Mouse (Mus musculus) forebrain, embryonic 11.5 days (tissue): ENCODE measurements around the gene Vcl. TPM values are rescaled to one million over a fixed set of nuclear protein-coding genes. Genes with fewer than 3 reads are reported as not detected.
A peak's percentile ranks its signal among the peaks of the same experiment; 100 is the strongest.

Experiments used
- ATAC-seq: fragments of 200-750 bp; cut with Nextera tagmentation; replicated peaks from 2 replicates; pipeline ENCODE4 v1.8.0; 2017; ENCODE audit warnings: moderate TSS enrichment; ENCODE audit not compliant: low FRiP score
- DNase-seq: peaks from one replicate; pipeline ENCODE4 v3.0.0-alpha.2; 2017; ENCODE audit warnings: low spot score
- H3K27ac ChIP-seq: fragments of 300-500 bp; sonication (generic); 2 replicates; pipeline ENCODE4 v1.5.1; 2014; ENCODE audit warnings: low read depth, low read length
- H3K27me3 ChIP-seq: fragments of 300-500 bp; sonication (generic); 2 replicates; pipeline ENCODE4 v1.6.1; 2014; ENCODE audit warnings: mild to moderate bottlenecking, low read length, mixed read lengths; ENCODE audit not compliant: control insufficient read depth, insufficient read depth
- H3K36me3 ChIP-seq: fragments of 300-500 bp; sonication (generic); 2 replicates; pipeline ENCODE4 v1.6.1; 2014; ENCODE audit warnings: mild to moderate bottlenecking, low read length, moderate library complexity, mixed read lengths; ENCODE audit not compliant: control insufficient read depth, insufficient read depth
- H3K4me1 ChIP-seq: fragments of 300-500 bp; sonication (generic); replicated peaks from 2 replicates; pipeline ENCODE4 v1.6.1; 2014; ENCODE audit warnings: low read length, mixed read lengths; ENCODE audit not compliant: control insufficient read depth, insufficient read depth
- H3K4me2 ChIP-seq: fragments of 300-500 bp; sonication (generic); 2 replicates; pipeline ENCODE4 v1.6.1; 2014; ENCODE audit warnings: low read depth, mild to moderate bottlenecking, low read length, moderate library complexity, mixed read lengths; ENCODE audit not compliant: severe bottlenecking
- H3K4me3 ChIP-seq: fragments of 300-500 bp; sonication (generic); 2 replicates; pipeline ENCODE4 v1.5.1; 2014; ENCODE audit warnings: low read depth, low read length
- H3K9ac ChIP-seq: fragments of 300-500 bp; sonication (generic); 2 replicates; pipeline ENCODE4 v1.6.1; 2014; ENCODE audit warnings: low read length
- H3K9me3 ChIP-seq: fragments of 300-500 bp; sonication (generic); 2 replicates; pipeline ENCODE4 v1.6.1; 2016; ENCODE audit warnings: low read length, mixed read lengths; ENCODE audit not compliant: control insufficient read depth
- WGBS: fragments of 180-500 bp; shearing (Covaris S2); extraction: QIAGEN DNeasy Blood & Tissue Kit; methylation state at CpG from one replicate; pipeline ENCODE4 v1.1.7; 2014; 5-methylcytosine and 5-hydroxymethylcytosine counted together
- polyA plus RNA-seq: library from polyadenylated mRNA; unstranded; fragments of >200 nt; fragmentation: Nextera tagmentation; extraction: Ambion mirVana; gene quantifications from 2 replicates; pipeline ENCODE4 v1.2.1, GENCODE M21; 2014

Gene Vcl
- polyA plus RNA-seq, 1 experiment from 2014 or later, result 30.2 TPM

DNA sequence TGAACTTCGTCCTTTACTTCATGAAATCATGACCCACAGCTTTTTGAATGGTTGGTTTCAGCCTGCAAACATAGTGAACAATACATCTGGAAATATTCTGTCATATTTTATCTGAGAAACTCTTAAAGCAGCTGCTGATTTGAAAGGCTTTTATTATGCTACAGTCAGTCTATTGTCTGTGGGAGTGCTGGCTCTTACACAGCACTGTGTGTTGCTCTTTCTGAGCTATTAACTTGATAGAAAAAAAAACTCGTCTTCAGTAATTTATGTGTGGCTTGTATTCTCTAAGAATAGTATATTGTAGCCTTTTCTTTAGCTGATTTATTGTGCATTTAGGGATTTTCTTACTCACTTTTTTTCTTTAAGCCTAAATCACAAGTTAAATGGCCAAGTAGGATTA, 35.1 kb downstream of the Vcl start:
- Histone ChIP-seq H3K4me3 (no peak overlapping the region), H3K36me3 (no peaks in the 10 kb centered on the region), H3K27me3 (no peaks in the 10 kb centered on the region), H3K9me3 (no peaks in the 10 kb centered on the region), H3K27ac (no peak overlapping the region), H3K4me1 (no peaks in the 10 kb centered on the region), H3K4me2 (no peak overlapping the region), H3K9ac (no peak overlapping the region)
- DNase-seq (no peak), ATAC-seq (no peak)
- 69% methylated on average over 2 of the region's 2 CpGs for WGBS

DNA sequence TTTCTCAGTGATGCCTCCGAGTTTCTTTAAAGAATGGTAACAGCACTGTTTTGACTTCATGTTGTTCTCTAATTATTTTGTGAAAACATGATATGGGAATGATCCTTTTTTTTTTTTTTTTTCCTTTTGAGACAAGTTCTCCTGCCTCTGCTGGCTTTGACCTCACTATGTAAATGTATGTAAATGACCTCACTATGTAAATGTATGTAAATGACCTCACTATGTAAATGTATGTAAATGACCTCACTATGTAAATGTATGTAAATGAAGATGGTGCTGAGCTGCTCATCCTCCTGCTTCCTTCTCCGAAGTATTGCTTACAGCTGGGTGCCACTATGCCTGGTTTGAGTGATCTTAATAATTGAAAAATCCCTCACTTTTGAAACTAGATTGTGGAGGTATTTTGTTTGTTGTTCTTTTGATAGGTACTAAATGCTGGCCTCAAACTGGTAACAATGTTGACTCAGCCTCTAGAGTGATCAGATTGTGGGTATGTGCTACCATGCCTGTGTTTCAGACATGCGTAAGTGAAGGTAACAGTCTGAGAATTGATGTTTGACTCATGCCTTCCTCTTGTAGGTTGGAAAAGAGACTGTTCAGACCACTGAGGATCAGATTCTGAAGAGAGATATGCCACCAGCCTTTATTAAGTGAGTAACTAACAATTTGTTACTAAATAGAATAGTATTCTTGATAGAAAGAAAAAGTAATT, 37.9 kb downstream of the Vcl start:
- Histone ChIP-seq H3K27me3 (no peaks in the 10 kb centered on the region), H3K27ac (no peak overlapping the region), H3K4me2 (no peak overlapping the region), H3K9me3 (no peaks in the 10 kb centered on the region), H3K9ac (no peak overlapping the region), H3K36me3 (no peaks in the 10 kb centered on the region), H3K4me3 (no peak overlapping the region), H3K4me1 (no peaks in the 10 kb centered on the region)
- WGBS, result 75% methylated on average over 3 of the region's 3 CpGs
- DNase-seq (no peak), ATAC-seq (peak; percentile 85)

DNA sequence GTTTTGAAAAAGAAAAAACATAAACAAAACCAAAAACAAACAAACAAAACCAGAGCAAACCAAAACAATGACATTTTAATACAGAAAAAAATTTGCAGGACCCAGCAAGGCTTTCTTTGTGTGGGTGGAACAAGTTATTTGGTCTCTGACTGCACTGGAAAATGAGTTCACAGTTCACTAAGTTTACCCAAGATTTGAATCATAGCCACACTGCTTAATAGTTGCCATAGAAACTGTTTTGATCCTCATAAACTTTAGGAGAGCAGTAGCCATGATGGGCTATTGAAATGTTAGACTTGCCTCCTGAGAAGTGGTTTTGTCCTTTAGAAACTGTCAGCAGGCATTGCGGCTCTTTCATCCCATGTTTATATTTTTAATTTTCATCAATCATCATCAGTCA, 39.9 kb downstream of the Vcl start:
- H3K36me3 ChIP-seq, result no peaks in the 10 kb centered on the region
- ATAC-seq, result no peak
- no peaks in the 10 kb centered on the region for H3K9me3 ChIP-seq
- no peak overlapping the region for H3K4me2 ChIP-seq
- H3K4me3 ChIP-seq, result no peak overlapping the region
- WGBS, result 60% methylated on average over 1 of the region's 1 CpGs
- no peak overlapping the region for H3K27ac ChIP-seq
- no peaks in the 10 kb centered on the region for H3K27me3 ChIP-seq
- H3K9ac ChIP-seq, result no peak overlapping the region
- no peaks in the 10 kb centered on the region for H3K4me1 ChIP-seq
- DNase-seq, result no peak

DNA sequence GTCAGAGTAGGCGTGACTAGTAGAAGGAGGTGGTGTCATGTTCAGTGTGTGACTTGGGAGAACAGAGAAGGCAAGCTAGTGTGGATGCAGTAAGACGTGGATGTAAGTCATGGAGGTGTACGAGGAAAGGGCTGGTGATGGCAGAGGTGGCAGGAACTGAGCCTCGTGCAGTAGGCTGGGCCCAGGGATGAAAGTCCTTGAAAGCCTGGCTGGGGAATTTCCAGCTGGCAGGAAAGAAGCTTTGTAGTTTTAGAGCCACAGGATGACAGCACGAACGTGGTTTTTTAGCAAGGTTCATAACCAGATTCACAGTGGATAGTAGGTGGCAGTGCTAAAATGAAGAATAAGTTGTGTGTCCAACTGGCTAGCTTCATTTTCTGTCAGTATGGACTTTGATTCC, 41.2 kb downstream of the Vcl start:
- Histone ChIP-seq H3K4me1 (no peaks in the 10 kb centered on the region), H3K9me3 (no peaks in the 10 kb centered on the region), H3K36me3 (no peaks in the 10 kb centered on the region), H3K9ac (no peak overlapping the region), H3K4me2 (no peak overlapping the region), H3K27ac (no peak overlapping the region), H3K4me3 (no peak overlapping the region), H3K27me3 (no peaks in the 10 kb centered on the region)
- WGBS, result 60% methylated on average over 6 of the region's 6 CpGs
- ATAC-seq, result no peak
- no peak for DNase-seq

DNA sequence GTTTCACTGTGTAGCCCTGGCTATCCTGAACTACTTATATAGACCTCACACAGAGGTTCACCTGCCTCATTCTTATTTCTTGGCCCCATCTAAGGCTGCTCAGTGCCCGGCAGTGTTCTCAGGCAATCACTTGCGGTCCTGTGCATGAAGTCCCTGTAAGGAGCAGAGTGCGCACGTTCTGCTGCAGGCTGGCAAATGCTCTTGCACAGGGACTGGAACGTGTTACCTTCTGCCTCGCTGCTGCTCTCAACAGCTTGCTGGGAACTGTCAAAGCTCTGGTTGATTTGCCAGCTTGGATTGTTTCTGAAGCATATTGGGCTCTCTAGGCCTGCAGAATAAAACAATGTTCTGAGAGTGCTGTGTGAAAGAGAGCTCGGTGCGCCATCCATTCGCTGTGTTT, 41.7 kb downstream of the Vcl start:
- H3K27ac ChIP-seq, result no peak overlapping the region
- no peak overlapping the region for H3K9ac ChIP-seq
- no peak overlapping the region for H3K4me3 ChIP-seq
- no peaks in the 10 kb centered on the region for H3K9me3 ChIP-seq
- H3K4me2 ChIP-seq, result no peak overlapping the region
- 83% methylated on average over 9 of the region's 9 CpGs for WGBS
- no peaks in the 10 kb centered on the region for H3K36me3 ChIP-seq
- no peaks in the 10 kb centered on the region for H3K27me3 ChIP-seq
- DNase-seq (peak; percentile 49), ATAC-seq (no peak)
- H3K4me1 ChIP-seq, result no peaks in the 10 kb centered on the region

DNA sequence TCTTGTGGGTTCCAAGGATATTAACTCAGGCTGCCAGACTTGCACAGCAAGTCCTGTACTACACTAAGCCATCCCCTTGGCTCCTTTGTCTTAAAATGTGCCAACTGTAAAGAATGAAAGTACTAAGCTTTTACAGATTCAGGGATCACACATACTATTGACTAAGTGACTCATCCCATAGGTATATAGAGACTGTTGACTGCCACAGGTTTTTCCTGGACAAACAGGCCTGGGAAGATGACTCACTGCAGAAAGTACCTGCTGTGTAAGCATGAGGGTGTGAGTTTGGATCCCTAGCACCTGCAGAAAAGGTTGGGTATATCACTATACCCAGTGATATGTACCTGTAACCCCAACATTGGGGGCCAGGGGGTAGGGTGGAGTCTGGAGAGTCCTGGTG, 44.6 kb downstream of the Vcl start:
- Histone ChIP-seq H3K4me3 (no peak overlapping the region), H3K9ac (no peak overlapping the region), H3K4me1 (no peaks in the 10 kb centered on the region), H3K36me3 (no peaks in the 10 kb centered on the region), H3K27me3 (no peaks in the 10 kb centered on the region), H3K9me3 (no peaks in the 10 kb centered on the region), H3K27ac (no peak overlapping the region), H3K4me2 (no peak overlapping the region)
- ATAC-seq (no peak), DNase-seq (no peak)

DNA sequence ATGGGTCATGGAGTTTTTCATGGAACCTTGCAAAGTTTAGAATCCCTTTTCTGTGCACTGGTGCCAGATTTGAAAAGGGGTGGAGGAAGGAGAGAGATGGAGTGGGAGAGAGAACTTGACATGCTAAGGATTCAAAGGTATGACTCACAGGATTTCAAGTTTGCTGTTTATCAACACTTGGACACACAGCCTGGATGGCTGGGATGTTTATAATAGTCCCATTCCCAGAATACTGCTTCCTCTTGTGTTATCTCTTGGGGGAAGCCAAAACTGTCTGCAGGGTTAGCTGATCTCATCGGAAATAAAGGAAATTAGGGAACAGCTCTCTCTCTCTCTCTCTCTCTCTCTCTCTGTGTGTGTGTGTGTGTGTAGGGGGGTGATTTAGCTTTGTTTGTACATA, 47.5 kb downstream of the Vcl start:
- no peak overlapping the region for H3K4me2 ChIP-seq
- no peaks in the 10 kb centered on the region for H3K27me3 ChIP-seq
- no peak overlapping the region for H3K27ac ChIP-seq
- H3K9ac ChIP-seq, result no peak overlapping the region
- 85% methylated on average over 1 of the region's 1 CpGs for WGBS
- no peaks in the 10 kb centered on the region for H3K9me3 ChIP-seq
- ATAC-seq (no peak), DNase-seq (no peak)
- H3K36me3 ChIP-seq, result no peaks in the 10 kb centered on the region
- H3K4me1 ChIP-seq, result no peaks in the 10 kb centered on the region
- H3K4me3 ChIP-seq, result no peak overlapping the region

DNA sequence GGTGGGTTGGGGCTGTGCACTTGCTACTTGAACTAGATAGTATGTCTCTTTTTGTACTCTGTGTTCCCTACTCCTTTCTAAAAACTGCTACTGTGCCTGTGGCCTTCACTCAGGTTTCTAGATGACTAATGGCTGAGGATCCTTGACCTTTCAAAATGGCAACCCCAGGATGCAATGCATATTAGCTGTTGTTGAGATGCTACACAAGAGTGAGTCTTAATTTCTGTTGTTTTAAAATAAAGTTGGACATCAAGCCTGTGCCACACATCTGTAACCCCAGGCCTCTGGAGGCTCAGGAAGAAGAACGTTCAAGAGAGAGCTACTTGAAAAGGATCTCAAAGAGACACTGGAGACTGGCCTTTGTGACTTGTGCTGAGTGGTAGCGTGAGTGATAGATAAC, 48.5 kb downstream of the Vcl start:
- H3K4me3 ChIP-seq, result no peak overlapping the region
- H3K9me3 ChIP-seq, result no peaks in the 10 kb centered on the region
- DNase-seq, result no peak
- H3K27ac ChIP-seq, result no peak overlapping the region
- H3K4me2 ChIP-seq, result no peak overlapping the region
- ATAC-seq, result no peak
- WGBS, result 93% methylated on average over 2 of the region's 2 CpGs
- H3K27me3 ChIP-seq, result no peaks in the 10 kb centered on the region
- H3K9ac ChIP-seq, result no peak overlapping the region
- H3K36me3 ChIP-seq, result no peaks in the 10 kb centered on the region
- no peaks in the 10 kb centered on the region for H3K4me1 ChIP-seq

DNA sequence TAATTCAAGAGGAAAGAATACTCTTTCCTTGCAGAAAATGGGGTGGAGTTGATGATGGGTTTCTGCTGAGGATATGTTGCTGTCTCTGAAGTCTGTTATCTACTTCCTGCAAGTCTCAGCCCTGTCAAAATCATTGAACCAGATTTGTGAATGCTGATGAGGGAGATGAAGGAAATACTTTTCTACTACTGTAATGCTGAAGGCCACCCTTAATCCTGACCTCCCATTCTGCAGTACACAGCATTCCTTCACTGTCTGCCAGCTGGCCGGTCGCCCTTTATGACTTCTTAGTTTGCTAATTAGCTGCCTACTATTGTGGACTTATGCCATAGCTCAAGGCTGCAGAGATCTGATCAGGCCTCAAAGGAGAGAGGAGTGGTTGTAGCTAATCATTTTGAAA, 54.6 kb downstream of the Vcl start:
- no peak for DNase-seq
- WGBS, result 44% methylated on average over 2 of the region's 2 CpGs
- H3K4me1 ChIP-seq, result no peaks in the 10 kb centered on the region

More for the DNA sequence above, 54.6 kb downstream of the Vcl start:
- no peaks in the 10 kb centered on the region for H3K27me3 ChIP-seq
- H3K36me3 ChIP-seq, result no peaks in the 10 kb centered on the region; the same call in 1 of the 2 replicates
- no peak overlapping the region for H3K4me2 ChIP-seq
- H3K27ac ChIP-seq, result no peak overlapping the region
- no peaks in the 10 kb centered on the region for H3K9me3 ChIP-seq
- H3K9ac ChIP-seq, result no peak overlapping the region
- ATAC-seq, result no peak
- H3K4me3 ChIP-seq, result no peak overlapping the region
